Mouse (Mus musculus): ENCODE measurements around the gene Sema4d. TPM values are rescaled to one million over a fixed set of nuclear protein-coding genes. Genes with fewer than 3 reads are reported as not detected.

Sema4d gene
- total and polyA plus RNA-seq, 3 experiments: 12.8 to 67.1 (median 16.7) TPM

- dilution Hi-C loops (cut with MboI; ENCODE audit: extremely low pct_ligation_motif_present, extremely low pct_unique_long_range_greater_than_20kb, low sequenced_read_pairs): no loop called here
Observed at GRCm38 (mm10) chr13:51648237-51648636, 145.3 kb downstream of the Sema4d start.

GRCm38 (mm10) chr13:51647770-51648169, 145.8 kb downstream of the Sema4d start:
- Histone ChIP-seq H3K36me3 (replicated peaks in 1 of 2; ENCODE audit: control insufficient read depth in 1 of 2, insufficient read depth in 1 of 2, low read length in 1 of 2) (peaks cover 4 to 18% of the 10 kb centered on the region in 2 experiments), H3K79me2 (replicated peaks; ENCODE audit: control insufficient read depth, extremely low read depth, insufficient read depth, poor library complexity, severe bottlenecking) (peaks cover 50% of the 10 kb centered on the region), H3K9me3 (replicated peaks; ENCODE audit: low read length) (no peaks in the 10 kb centered on the region), H3K4me1 (ENCODE audit: control insufficient read depth in 1 of 2, insufficient read depth in 2 of 2) (peaks cover 3 to 16% of the 10 kb centered on the region in 2 experiments), H3K4me2 (ENCODE audit: insufficient read depth, low read depth, poor library complexity, severe bottlenecking) (peak overlapping the region; percentile 87), H3K4me3 (replicated peaks in 1 of 3; ENCODE audit: low read depth in 2 of 3, low read length in 2 of 3, poor library complexity in 1 of 3) (peak overlapping the region; percentile 31 to 75 (median 73)), H3K27me3 (replicated peaks) (no peaks in the 10 kb centered on the region), H3K27ac (ENCODE audit: insufficient read depth, low read depth) (no peak overlapping the region), H3K9ac (ENCODE audit: insufficient read depth, low read depth) (peak overlapping the region; percentile 79)
- no peak for TF ChIP-seq MAX (IDR thresholded peaks at IDR 0.05; ENCODE audit: low read length)
- no peak for TF ChIP-seq SMC3 (IDR thresholded peaks at IDR 0.05; ENCODE audit: low read depth, low read length)
- TF ChIP-seq CHD1 (IDR thresholded peaks at IDR 0.05; ENCODE audit: low read depth, low read length): 0 out of 2 replicates have a peak, but pooled peaks have one; percentile 9
- in situ Hi-C loops (cut with MboI; ENCODE audit: low pct_ligation_motif_present, low pct_unique_long_range_greater_than_20kb, low sequenced_read_pairs): no loop called here
- DNase-seq (ENCODE audit: extremely low read depth): no peak
- dilution Hi-C loops (cut with MboI; ENCODE audit: extremely low pct_ligation_motif_present, extremely low pct_unique_long_range_greater_than_20kb, low sequenced_read_pairs): no loop called here

More at GRCm38 (mm10) chr13:51648237-51648636, 145.3 kb downstream of the Sema4d start:
- Histone ChIP-seq H3K27ac (ENCODE audit: insufficient read depth, low read depth) (no peak overlapping the region), H3K36me3 (replicated peaks in 1 of 2; ENCODE audit: control insufficient read depth in 1 of 2, insufficient read depth in 1 of 2, low read length in 1 of 2) (peaks cover 8 to 23% of the 10 kb centered on the region in 2 experiments), H3K4me3 (replicated peaks in 1 of 3; ENCODE audit: low read depth in 2 of 3, low read length in 2 of 3, poor library complexity in 1 of 3) (peak overlapping the region in 2 of 3 experiments; percentile 73 to 75), H3K4me1 (ENCODE audit: control insufficient read depth in 1 of 2, insufficient read depth in 2 of 2) (peaks cover 3 to 20% of the 10 kb centered on the region in 2 experiments), H3K79me2 (replicated peaks; ENCODE audit: control insufficient read depth, extremely low read depth, insufficient read depth, poor library complexity, severe bottlenecking) (peaks cover 55% of the 10 kb centered on the region), H3K27me3 (replicated peaks) (no peaks in the 10 kb centered on the region), H3K9ac (ENCODE audit: insufficient read depth, low read depth) (peak overlapping the region; percentile 79), H3K9me3 (replicated peaks; ENCODE audit: low read length) (no peaks in the 10 kb centered on the region), H3K4me2 (ENCODE audit: insufficient read depth, low read depth, poor library complexity, severe bottlenecking) (peak overlapping the region; percentile 87)
- in situ Hi-C loops (cut with MboI; ENCODE audit: low pct_ligation_motif_present, low pct_unique_long_range_greater_than_20kb, low sequenced_read_pairs): no loop called here
- TF ChIP-seq TBP (conservative IDR thresholded peaks at IDR 0.05; ENCODE audit: low read depth, low read length) (no peak), JUND (conservative IDR thresholded peaks at IDR 0.05; ENCODE audit: low read depth, low read length) (no peak), SIN3A (IDR thresholded peaks at IDR 0.05; ENCODE audit: low read length) (0 out of 2 replicates have a peak, but pooled peaks have one; percentile 60), MAFK (IDR thresholded peaks at IDR 0.05; ENCODE audit: insufficient replicate concordance, low read length) (peak; percentile 57; the same call in 1 of the 2 replicates), POLR2AphosphoS2 (IDR thresholded peaks at IDR 0.05; ENCODE audit: low read depth, low read length) (no peak)
- DNase-seq (ENCODE audit: extremely low read depth): no peak

GRCm38 (mm10) chr13:51646362-51647027, 147.1 kb downstream of the Sema4d start:
- peaks cover 41% of the 10 kb centered on the region for H3K79me2 ChIP-seq (replicated peaks; ENCODE audit: control insufficient read depth, extremely low read depth, insufficient read depth, poor library complexity, severe bottlenecking)
- TF ChIP-seq HCFC1 (IDR thresholded peaks at IDR 0.05; ENCODE audit: low read depth, low read length) (no peak), CHD1 (IDR thresholded peaks at IDR 0.05; ENCODE audit: low read depth, low read length) (0 out of 2 replicates have a peak, but pooled peaks have one; percentile 1)
- H3K4me1 ChIP-seq (ENCODE audit: control insufficient read depth in 1 of 2, insufficient read depth in 2 of 2): peaks cover 0 to 11% of the 10 kb centered on the region in 2 experiments; a peak in 2 of 4 replicates
- in situ Hi-C loops (cut with MboI; ENCODE audit: low pct_ligation_motif_present, low pct_unique_long_range_greater_than_20kb, low sequenced_read_pairs) (no loop called here), dilution Hi-C loops (cut with MboI; ENCODE audit: extremely low pct_ligation_motif_present, extremely low pct_unique_long_range_greater_than_20kb, low sequenced_read_pairs) (no loop called here)
- H3K36me3 ChIP-seq (replicated peaks in 1 of 2; ENCODE audit: control insufficient read depth in 1 of 2, insufficient read depth in 1 of 2, low read length in 1 of 2): peaks cover 0 to 14% of the 10 kb centered on the region in 2 experiments
- H3K27me3 ChIP-seq (replicated peaks): no peaks in the 10 kb centered on the region
- peak overlapping the region; percentile 89 for H3K9ac ChIP-seq (ENCODE audit: insufficient read depth, low read depth)
- H3K27ac ChIP-seq (ENCODE audit: insufficient read depth, low read depth): no peak overlapping the region
- H3K4me2 ChIP-seq (ENCODE audit: insufficient read depth, low read depth, poor library complexity, severe bottlenecking): peak overlapping the region; percentile 87
- peak overlapping the region; percentile 73 to 77 (median 75) for H3K4me3 ChIP-seq (replicated peaks in 1 of 3; ENCODE audit: low read depth in 2 of 3, low read length in 2 of 3, poor library complexity in 1 of 3)
- H3K9me3 ChIP-seq (replicated peaks; ENCODE audit: low read length): no peaks in the 10 kb centered on the region
- no peak for DNase-seq (ENCODE audit: extremely low read depth)

Measured in CH12.LX (cell line).